ENCODE assay signal across 8 mouse cellular contexts in genomic region chr4:109665982-109666460, GRCm38 (mm10). TPM values are rescaled to one million over a fixed set of nuclear protein-coding genes. Genes with fewer than 3 reads are reported as not detected.
DNase-seq lines count a peak whose midpoint lies in the region; ATAC-seq and TF ChIP-seq lines count a peak whose summit lies in the region.

No protein-coding gene starts in this region.

- peak; percentile 65 to 72 for DNase-seq in adrenal gland, adult 18-20 months (ENCODE audit: low spot score in 2 of 2)
- DNase-seq in embryo, embryonic 11 days: peak; percentile 65
- DNase-seq in spleen, postnatal 4 days (ENCODE audit: low spot score in 2 of 2): peak; percentile 65 to 86

- peak; percentile 40 for ATAC-seq in granulocyte monocyte progenitor cell, adult 5-6 weeks (replicated peaks; ENCODE audit: poor library complexity, severe bottlenecking)
- peak; percentile 60 for ATAC-seq in intestine, embryonic 15.5 days
- peak; percentile 12; the same call in 1 of the 2 replicates for ATAC-seq in limb, embryonic 13.5 days (ENCODE audit: low FRiP score, low read depth)
- ATAC-seq in midbrain, embryonic 13.5 days: peak; percentile 74

- peak overlapping the region; percentile 98 for H3K9ac ChIP-seq in intestine, embryonic 15.5 days
- H3K9ac ChIP-seq in limb, embryonic 13.5 days: peak overlapping the region; percentile 89
- peak overlapping the region; percentile 76 for H3K9ac ChIP-seq in midbrain, embryonic 13.5 days (replicated peaks)

- no peaks in the 10 kb centered on the region for H3K9me3 ChIP-seq in intestine, embryonic 15.5 days
- no peaks in the 10 kb centered on the region for H3K9me3 ChIP-seq in limb, embryonic 13.5 days
- no peaks in the 10 kb centered on the region for H3K9me3 ChIP-seq in midbrain, embryonic 13.5 days

- H3K79me3 ChIP-seq in C2C12 (ENCODE audit: low read depth): peaks cover 37% of the 10 kb centered on the region

- peaks cover 9% of the 10 kb centered on the region for H3K36me3 ChIP-seq in C2C12 (ENCODE audit: control insufficient read depth, insufficient read depth)
- H3K36me3 ChIP-seq in intestine, embryonic 15.5 days: no peaks in the 10 kb centered on the region
- no peaks in the 10 kb centered on the region for H3K36me3 ChIP-seq in limb, embryonic 13.5 days
- H3K36me3 ChIP-seq in midbrain, embryonic 13.5 days: no peaks in the 10 kb centered on the region

- H3K27me3 ChIP-seq in C2C12 (ENCODE audit: control insufficient read depth, insufficient read depth, insufficient read length): no peaks in the 10 kb centered on the region
- peaks cover 13% of the 10 kb centered on the region for H3K27me3 ChIP-seq in intestine, embryonic 15.5 days (replicated peaks)
- H3K27me3 ChIP-seq in limb, embryonic 13.5 days: peaks cover 35% of the 10 kb centered on the region
- H3K27me3 ChIP-seq in midbrain, embryonic 13.5 days: peaks cover 47% of the 10 kb centered on the region

- peak overlapping the region; percentile 95 for H3K4me2 ChIP-seq in intestine, embryonic 15.5 days (replicated peaks)
- peak overlapping the region; percentile 98 for H3K4me2 ChIP-seq in limb, embryonic 13.5 days (replicated peaks)
- H3K4me2 ChIP-seq in midbrain, embryonic 13.5 days (replicated peaks): peak overlapping the region; percentile 90

- no peak for TF ChIP-seq CTCF in C2C12 (IDR thresholded peaks at IDR 0.05; ENCODE audit: control insufficient read depth, insufficient read depth, insufficient read length)

- peak overlapping the region; percentile 79 for H3K4me3 ChIP-seq in C2C12 (ENCODE audit: insufficient read depth, poor library complexity, severe bottlenecking)
- peak overlapping the region; percentile 84 for H3K4me3 ChIP-seq in intestine, embryonic 15.5 days (replicated peaks)
- peak overlapping the region; percentile 72 for H3K4me3 ChIP-seq in limb, embryonic 13.5 days
- peak overlapping the region; percentile 60 for H3K4me3 ChIP-seq in midbrain, embryonic 13.5 days (replicated peaks)

- H3ac ChIP-seq in C2C12 (ENCODE audit: control insufficient read depth, insufficient read length, low read depth): peak overlapping the region; percentile 84

- 0 out of 2 replicates have a peak, but pooled peaks cover 11% of the 10 kb centered on the region for H3K4me1 ChIP-seq in intestine, embryonic 15.5 days (replicated peaks)
- peaks cover 20% of the 10 kb centered on the region for H3K4me1 ChIP-seq in limb, embryonic 13.5 days
- H3K4me1 ChIP-seq in midbrain, embryonic 13.5 days (replicated peaks): peaks cover 31% of the 10 kb centered on the region

- WGBS in intestine, embryonic 15.5 days: under 1% methylated on average over 47 of the region's 49 CpGs
- under 1% methylated on average over 49 of the region's 49 CpGs for WGBS in limb, embryonic 13.5 days
- 0% methylated on average over 49 of the region's 49 CpGs for WGBS in midbrain, embryonic 13.5 days

- peak overlapping the region; percentile 96 for H3K27ac ChIP-seq in intestine, embryonic 15.5 days
- no peak overlapping the region for H3K27ac ChIP-seq in limb, embryonic 13.5 days
- H3K27ac ChIP-seq in midbrain, embryonic 13.5 days: peak overlapping the region; percentile 44

- peaks cover 48% of the 10 kb centered on the region for H3K79me2 ChIP-seq in C2C12 (ENCODE audit: control insufficient read depth, insufficient read depth)

TF ChIP-seq in C2C12, 6 proteins besides CTCF, POLR2A, EP300 and RAD21:
- no peak for TF ChIP-seq FOSL1 (IDR thresholded peaks at IDR 0.05; ENCODE audit: insufficient read depth, low read length, poor library complexity, severe bottlenecking)
- TF ChIP-seq MYOD1 (IDR thresholded peaks at IDR 0.05; ENCODE audit: control insufficient read depth, insufficient read length, low read depth): no peak
- TF ChIP-seq CEBPB (IDR thresholded peaks at IDR 0.05; ENCODE audit: low read depth): no peak
- TF ChIP-seq USF1 (IDR thresholded peaks at IDR 0.05; ENCODE audit: low read depth): no peak
- TF ChIP-seq MAX (IDR thresholded peaks at IDR 0.05): no peak
- TF ChIP-seq MYOG (IDR thresholded peaks at IDR 0.05; ENCODE audit: control insufficient read depth, extremely low read depth, insufficient read length): no peak

RNA-seq across cellular contexts. Expression of gene Cdkn2c, which starts 1.0 kb away (rescaled TPM):
- polyA plus RNA-seq in C2C12 (2012; fragmentation: generic; extraction: Trizol): 21.6 TPM
- 10 to 100 TPM; 55.6 TPM for total RNA-seq in adrenal gland, adult 18-20 months (2021)
- 10.3 and 22.3 TPM in 2 replicates for total RNA-seq in granulocyte monocyte progenitor cell, adult 5-6 weeks (2014; fragmentation: Nextera tagmentation)
- 29.0 and 33.7 TPM in 2 replicates for total RNA-seq in granulocyte monocyte progenitor cell, adult 5-6 weeks (2017)
- polyA plus RNA-seq in intestine, embryonic 15.5 days (2015; fragmentation: Nextera tagmentation; extraction: Ambion mirVana): 7.0 and 7.7 TPM in 2 replicates
- polyA plus RNA-seq in limb, embryonic 13.5 days (2015; fragmentation: Nextera tagmentation; extraction: Ambion mirVana): 5.3 and 6.7 TPM in 2 replicates
- polyA plus RNA-seq in midbrain, embryonic 13.5 days (2015; fragmentation: Nextera tagmentation; extraction: Ambion mirVana): 2.3 and 5.7 TPM in 2 replicates

RNA-seq across cellular contexts. Expression of gene Faf1, which starts 10.4 kb away (rescaled TPM):
- 21.4 TPM for polyA plus RNA-seq in C2C12 (2012; fragmentation: generic; extraction: Trizol)
- 10 to 100 TPM; 27.1 to 27.4 TPM for total RNA-seq in adrenal gland, adult 18-20 months (2021)
- total RNA-seq in granulocyte monocyte progenitor cell, adult 5-6 weeks (2014; fragmentation: Nextera tagmentation): 25.5 and 31.8 TPM in 2 replicates
- total RNA-seq in granulocyte monocyte progenitor cell, adult 5-6 weeks (2017): 44.7 and 57.4 TPM in 2 replicates
- polyA plus RNA-seq in intestine, embryonic 15.5 days (2015; fragmentation: Nextera tagmentation; extraction: Ambion mirVana): 24.3 and 25.7 TPM in 2 replicates
- polyA plus RNA-seq in limb, embryonic 13.5 days (2015; fragmentation: Nextera tagmentation; extraction: Ambion mirVana): 22.6 and 23.8 TPM in 2 replicates
- 29.2 and 32.9 TPM in 2 replicates for polyA plus RNA-seq in midbrain, embryonic 13.5 days (2015; fragmentation: Nextera tagmentation; extraction: Ambion mirVana)

Comparison
In these comparisons a context has a peak if more than half of its experiments do, and no peak if none do; other contexts are left out.
1. ATAC-seq: peak in every context shown above with its lines; median percentile 74 in midbrain, embryonic 13.5 days; 60 in intestine, embryonic 15.5 days; 40 in granulocyte monocyte progenitor cell, adult 5-6 weeks; 12 in limb, embryonic 13.5 days.